Mouse (Mus musculus): Measurements from ENCODE around the gene Cpa5. TPM values are rescaled to one million over a fixed set of nuclear protein-coding genes. Genes with fewer than 3 reads are reported as not detected.

Cpa5 gene
- polyA plus RNA-seq, 1 experiment from 2014 or later, result 0.13 TPM

GRCm38 (mm10) chr6:30624763-30625162 lies 14.0 kb downstream of the Cpa5 start:
- no peaks in the 10 kb centered on the region for H3K27me3 ChIP-seq

GRCm38 (mm10) chr6:30628152-30628551 lies 17.3 kb downstream of the Cpa5 start:
- Histone ChIP-seq H3K27me3 (no peaks in the 10 kb centered on the region), H3K27ac (replicated peaks) (no peak overlapping the region; the same call in 1 of the 2 replicates), H3K4me2 (replicated peaks) (no peak overlapping the region), H3K4me3 (no peak overlapping the region), H3K9ac (replicated peaks) (no peak overlapping the region), H3K36me3 (no peaks in the 10 kb centered on the region), H3K4me1 (peaks cover 6% of the 10 kb centered on the region; the same call in 1 of the 2 replicates), H3K9me3 (no peaks in the 10 kb centered on the region)
- WGBS, result 38% methylated on average over 6 of the region's 6 CpGs
- ATAC-seq (replicated peaks), result peak; percentile 41; the same call in 1 of the 2 replicates

More at GRCm38 (mm10) chr6:30624763-30625162, 14.0 kb downstream of the Cpa5 start:
- H3K36me3 ChIP-seq, result no peaks in the 10 kb centered on the region
- H3K9me3 ChIP-seq, result no peaks in the 10 kb centered on the region
- H3K4me1 ChIP-seq, result peaks cover 6% of the 10 kb centered on the region; the same call in 1 of the 2 replicates
- no peak overlapping the region for H3K4me2 ChIP-seq (replicated peaks)
- no peak overlapping the region for H3K4me3 ChIP-seq
- H3K27ac ChIP-seq (replicated peaks), result no peak overlapping the region
- no peak overlapping the region for H3K9ac ChIP-seq (replicated peaks)
- 94% methylated on average over 9 of the region's 9 CpGs for WGBS
- no peak for ATAC-seq (replicated peaks)

- no peaks in the 10 kb centered on the region for H3K9me3 ChIP-seq
- no peaks in the 10 kb centered on the region for H3K36me3 ChIP-seq
- no peak overlapping the region for H3K4me3 ChIP-seq
- WGBS, result 98% methylated on average over 1 of the region's 1 CpGs
- H3K4me2 ChIP-seq (replicated peaks), result no peak overlapping the region
- no peaks in the 10 kb centered on the region for H3K27me3 ChIP-seq
- H3K27ac ChIP-seq (replicated peaks), result no peak overlapping the region
- H3K4me1 ChIP-seq, result peaks cover 6% of the 10 kb centered on the region; the same call in 1 of the 2 replicates
- no peak for ATAC-seq (replicated peaks)
- no peak overlapping the region for H3K9ac ChIP-seq (replicated peaks)
Measured at GRCm38 (mm10) chr6:30629989-30630388, 19.2 kb downstream of the Cpa5 start.

- Histone ChIP-seq H3K9me3 (no peaks in the 10 kb centered on the region), H3K4me3 (no peak overlapping the region), H3K27ac (replicated peaks) (no peak overlapping the region), H3K4me1 (peaks cover 5% of the 10 kb centered on the region; the same call in 1 of the 2 replicates), H3K27me3 (no peaks in the 10 kb centered on the region), H3K36me3 (no peaks in the 10 kb centered on the region), H3K4me2 (replicated peaks) (no peak overlapping the region), H3K9ac (replicated peaks) (no peak overlapping the region)
- no peak for ATAC-seq (replicated peaks)
- WGBS, result 75% methylated on average over 8 of the region's 8 CpGs
Measured at GRCm38 (mm10) chr6:30635361-30635862, 24.6 kb downstream of the Cpa5 start.

- Histone ChIP-seq H3K27ac (replicated peaks) (no peak overlapping the region), H3K4me2 (replicated peaks) (no peak overlapping the region), H3K9me3 (no peaks in the 10 kb centered on the region), H3K4me3 (no peak overlapping the region), H3K27me3 (no peaks in the 10 kb centered on the region), H3K4me1 (peaks cover 5% of the 10 kb centered on the region; the same call in 1 of the 2 replicates), H3K9ac (replicated peaks) (no peak overlapping the region), H3K36me3 (no peaks in the 10 kb centered on the region)
- WGBS, result 36% methylated on average over 4 of the region's 4 CpGs
- ATAC-seq (replicated peaks), result no peak
Measured at GRCm38 (mm10) chr6:30636186-30636842, 25.5 kb downstream of the Cpa5 start.

GRCm38 (mm10) chr6:30638674-30639268 lies 28.0 kb downstream of the Cpa5 start, which contains the start of gene Cpa1:
Gene Cpa1, plus strand, starts transcription at chr6:30639218.
- H3K4me1 ChIP-seq, result peaks cover 5% of the 10 kb centered on the region; the same call in 1 of the 2 replicates
- no peak within 1 kb of the TSS for H3K27ac ChIP-seq (replicated peaks)
- no peaks in the 10 kb centered on the region for H3K36me3 ChIP-seq
- no peak within 1 kb of the TSS for H3K4me3 ChIP-seq
- no peak for ATAC-seq (replicated peaks)
- H3K4me2 ChIP-seq (replicated peaks), result no peak within 1 kb of the TSS
- no peaks in the 10 kb centered on the region for H3K9me3 ChIP-seq
- WGBS, result 93% methylated on average over 5 of the region's 5 CpGs
- H3K9ac ChIP-seq (replicated peaks), result no peak within 1 kb of the TSS
- no peaks in the 10 kb centered on the region for H3K27me3 ChIP-seq

GRCm38 (mm10) chr6:30643694-30644460 lies 33.1 kb downstream of the Cpa5 start:
- H3K9me3 ChIP-seq, result no peaks in the 10 kb centered on the region
- H3K4me2 ChIP-seq (replicated peaks), result no peak overlapping the region
- no peaks in the 10 kb centered on the region for H3K27me3 ChIP-seq
- H3K9ac ChIP-seq (replicated peaks), result no peak overlapping the region
- no peaks in the 10 kb centered on the region for H3K4me1 ChIP-seq
- 84% methylated on average over 12 of the region's 12 CpGs for WGBS
- H3K27ac ChIP-seq (replicated peaks), result no peak overlapping the region
- no peak overlapping the region for H3K4me3 ChIP-seq
- H3K36me3 ChIP-seq, result no peaks in the 10 kb centered on the region
- no peak for ATAC-seq (replicated peaks)

- H3K27ac ChIP-seq (replicated peaks), result no peak overlapping the region
- H3K9ac ChIP-seq (replicated peaks), result no peak overlapping the region
- no peaks in the 10 kb centered on the region for H3K27me3 ChIP-seq
- H3K36me3 ChIP-seq, result no peaks in the 10 kb centered on the region
- no peaks in the 10 kb centered on the region for H3K9me3 ChIP-seq
- no peak for ATAC-seq (replicated peaks)
- no peak overlapping the region for H3K4me3 ChIP-seq
- H3K4me2 ChIP-seq (replicated peaks), result no peak overlapping the region
- peaks cover under 1% of the 10 kb centered on the region; the same call in 1 of the 2 replicates for H3K4me1 ChIP-seq
- 28% methylated on average over 3 of the region's 3 CpGs for WGBS
Measured at GRCm38 (mm10) chr6:30644462-30644861, 33.7 kb downstream of the Cpa5 start.

GRCm38 (mm10) chr6:30645379-30645778 lies 34.6 kb downstream of the Cpa5 start:
- H3K27me3 ChIP-seq, result no peaks in the 10 kb centered on the region
- no peak overlapping the region for H3K9ac ChIP-seq (replicated peaks)
- WGBS, result 81% methylated on average over 6 of the region's 6 CpGs
- H3K9me3 ChIP-seq, result no peaks in the 10 kb centered on the region
- H3K36me3 ChIP-seq, result no peaks in the 10 kb centered on the region
- H3K4me3 ChIP-seq, result no peak overlapping the region
- ATAC-seq (replicated peaks), result no peak
- peaks cover 7% of the 10 kb centered on the region; the same call in 1 of the 2 replicates for H3K4me1 ChIP-seq
- H3K4me2 ChIP-seq (replicated peaks), result no peak overlapping the region
- no peak overlapping the region for H3K27ac ChIP-seq (replicated peaks)

GRCm38 (mm10) chr6:30649651-30650296 lies 39.0 kb downstream of the Cpa5 start:
- Histone ChIP-seq H3K4me3 (no peak overlapping the region), H3K27ac (replicated peaks) (0 out of 2 replicates have a peak overlapping the region, but pooled peaks have one; percentile 3), H3K4me2 (replicated peaks) (no peak overlapping the region), H3K27me3 (no peaks in the 10 kb centered on the region), H3K9ac (replicated peaks) (no peak overlapping the region), H3K36me3 (no peaks in the 10 kb centered on the region), H3K9me3 (no peaks in the 10 kb centered on the region), H3K4me1 (peaks cover 33% of the 10 kb centered on the region)
- 54% methylated on average over 11 of the region's 11 CpGs for WGBS
- no peak for ATAC-seq (replicated peaks)

GRCm38 (mm10) chr6:30652425-30653188 lies 41.8 kb downstream of the Cpa5 start:
- peak overlapping the region; percentile 81 for H3K27ac ChIP-seq (replicated peaks)
- ATAC-seq (replicated peaks), result no peak
- H3K4me1 ChIP-seq, result peaks cover 46% of the 10 kb centered on the region
- H3K4me3 ChIP-seq, result no peak overlapping the region
- H3K9me3 ChIP-seq, result no peaks in the 10 kb centered on the region
- 36% methylated on average over 9 of the region's 9 CpGs for WGBS
- H3K4me2 ChIP-seq (replicated peaks), result no peak overlapping the region
- H3K27me3 ChIP-seq, result no peaks in the 10 kb centered on the region
- H3K9ac ChIP-seq (replicated peaks), result no peak overlapping the region
- no peaks in the 10 kb centered on the region for H3K36me3 ChIP-seq

Measured in forebrain, embryonic 15.5 days (tissue).